Mouse (Mus musculus): ENCODE data around the gene Zdhhc16. TPM values are rescaled to one million over a fixed set of nuclear protein-coding genes. Genes with fewer than 3 reads are reported as not detected.

Gene Zdhhc16
- 29.1 and 32.4 TPM in 2 replicates for polyA plus RNA-seq (2012; rRNA removed)

GRCm38 (mm10) chr19:41933179-41934086, at the start of gene Zdhhc16, which contains the start of gene Exosc1:
Gene Zdhhc16, plus strand, starts transcription at chr19:41933480.
Gene Exosc1, minus strand, starts transcription at chr19:41933423.

GRCm38 (mm10) chr19:41895460-41896318, 37.6 kb upstream of the Zdhhc16 start, which contains the start of gene Rrp12:
Gene Rrp12, minus strand, starts transcription at chr19:41896173.

GRCm38 (mm10) chr19:41911178-41912073, 21.9 kb upstream of the Zdhhc16 start, which contains the start of gene Pgam1:
Gene Pgam1, plus strand, starts transcription at chr19:41911923.

GRCm38 (mm10) chr19:41980819-41981594, 47.7 kb downstream of the Zdhhc16 start, which contains the start of gene Mms19:
Gene Mms19, minus strand, starts transcription at chr19:41981157.

GRCm38 (mm10) chr19:41981595-41981927, 48.3 kb downstream of the Zdhhc16 start, which contains the start of gene Ubtd1:
Gene Ubtd1, plus strand, starts transcription at chr19:41981763.

Other genes with a start within 250 kb of the Zdhhc16 start
- 0.18 and 0.56 TPM in 2 replicates for gene Slit1, start 189.8 kb upstream of the Zdhhc16 start, polyA plus RNA-seq (2012; rRNA removed)
- 0.30 and 0.45 TPM in 2 replicates for gene Arhgap19, start 131.4 kb upstream of the Zdhhc16 start, polyA plus RNA-seq (2012; rRNA removed)
- gene Frat1, start 103.5 kb upstream of the Zdhhc16 start, polyA plus RNA-seq (2012; rRNA removed) = 3.8 and 5.9 TPM in 2 replicates
- 3.4 and 5.8 TPM in 2 replicates for gene Frat2, start 85.3 kb upstream of the Zdhhc16 start, polyA plus RNA-seq (2012; rRNA removed)
- gene Rrp12, start 37.3 kb upstream of the Zdhhc16 start, polyA plus RNA-seq (2012; rRNA removed) = 1.9 and 2.7 TPM in 2 replicates
- gene Pgam1, start 21.6 kb upstream of the Zdhhc16 start, polyA plus RNA-seq (2012; rRNA removed) = 105 and 148 TPM in 2 replicates
- gene Exosc1, start 57 bp upstream of the Zdhhc16 start, polyA plus RNA-seq (2012; rRNA removed) = 2.5 and 3.4 TPM in 2 replicates
- gene Mms19, start 47.7 kb downstream of the Zdhhc16 start, polyA plus RNA-seq (2012; rRNA removed) = 19.0 and 22.6 TPM in 2 replicates
- gene Ubtd1, start 48.3 kb downstream of the Zdhhc16 start, polyA plus RNA-seq (2012; rRNA removed) = 15.6 and 23.6 TPM in 2 replicates
- gene Ankrd2, start 102.5 kb downstream of the Zdhhc16 start, polyA plus RNA-seq (2012; rRNA removed) = 0.09 TPM in 1 of 2 replicates, not detected in the other
- gene Hoga1, start 112.1 kb downstream of the Zdhhc16 start, polyA plus RNA-seq (2012; rRNA removed) = 0.39 and 0.90 TPM in 2 replicates
- gene 4933411K16Rik, start 118.8 kb downstream of the Zdhhc16 start, polyA plus RNA-seq (2012; rRNA removed) = not detected in 2 replicates
- 2.2 and 2.4 TPM in 2 replicates for gene Morn4, start 152.9 kb downstream of the Zdhhc16 start, polyA plus RNA-seq (2012; rRNA removed)
- 13.3 and 18.7 TPM in 2 replicates for gene Pi4k2a, start 157.0 kb downstream of the Zdhhc16 start, polyA plus RNA-seq (2012; rRNA removed)
- 37.5 and 71.1 TPM in 2 replicates for gene Avpi1, start 195.6 kb downstream of the Zdhhc16 start, polyA plus RNA-seq (2012; rRNA removed)
- gene Marveld1, start 213.9 kb downstream of the Zdhhc16 start, polyA plus RNA-seq (2012; rRNA removed) = 60.6 and 81.2 TPM in 2 replicates
- gene Zfyve27, start 230.5 kb downstream of the Zdhhc16 start, polyA plus RNA-seq (2012; rRNA removed) = 11.5 and 11.6 TPM in 2 replicates